Mouse (Mus musculus): ENCODE measurements around the gene Batf. TPM values are rescaled to one million over a fixed set of nuclear protein-coding genes. Genes with fewer than 3 reads are reported as not detected.
A peak's percentile ranks its signal among the peaks of the same experiment; 100 is the strongest.
"Not testable (repeated sequence)": the region's sequence is repeated elsewhere in the genome, so short reads cannot be mapped to it uniquely, and the experiment has no call there.

The Batf gene
- total RNA-seq (2021), result 1 to 10 TPM; 1.1 to 1.2 TPM
- long read RNA-seq, experiment 1, partial matches to known transcripts, result 0 of 2 reads
- long read RNA-seq, experiment 1, other reads (novel, unspliced or antisense), result 0 of 2 reads
- long read RNA-seq, experiment 2, result 0 reads

DNA sequence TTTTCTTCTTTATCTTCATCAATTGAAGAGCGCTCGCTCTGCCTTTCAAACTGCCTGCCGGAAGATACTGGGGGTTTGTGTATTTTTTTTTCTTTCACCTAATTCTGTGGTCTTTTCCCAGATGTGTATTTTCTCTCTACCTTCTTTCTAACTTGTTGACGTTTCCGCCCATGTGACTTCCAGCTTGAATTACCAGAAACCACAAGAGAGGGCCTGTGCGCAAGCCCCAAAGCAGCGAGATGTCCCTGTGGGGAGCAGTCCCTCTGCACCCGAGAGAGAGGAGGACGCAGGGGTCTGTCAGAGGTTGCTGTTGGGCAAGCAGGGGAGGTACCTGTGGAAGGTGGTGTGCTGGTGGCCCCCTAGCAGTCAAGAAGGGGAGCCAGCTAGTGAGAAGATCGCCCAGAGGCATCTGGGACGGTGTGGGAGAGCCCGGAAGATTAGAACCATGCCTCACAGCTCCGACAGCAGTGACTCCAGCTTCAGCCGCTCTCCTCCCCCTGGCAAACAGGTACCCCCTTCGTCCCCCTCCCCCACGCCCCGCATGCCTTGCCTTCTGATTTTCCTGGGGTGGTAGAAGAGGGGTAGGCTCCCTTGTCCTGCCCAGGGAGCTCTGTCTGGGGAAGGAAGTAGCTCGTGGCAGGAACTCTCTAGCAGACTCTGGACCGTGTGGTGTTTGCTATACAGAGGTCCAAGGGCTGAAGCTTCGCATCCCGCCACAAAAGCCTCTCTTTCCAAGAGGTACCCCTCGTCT lies at the start of gene Batf:
Gene Batf (plus strand): TSS at position 204 of the 751 bp plus-strand sequence.
- intact Hi-C loops (cut with DNase I), result no loop called here
- no peak for DNase-seq

DNA sequence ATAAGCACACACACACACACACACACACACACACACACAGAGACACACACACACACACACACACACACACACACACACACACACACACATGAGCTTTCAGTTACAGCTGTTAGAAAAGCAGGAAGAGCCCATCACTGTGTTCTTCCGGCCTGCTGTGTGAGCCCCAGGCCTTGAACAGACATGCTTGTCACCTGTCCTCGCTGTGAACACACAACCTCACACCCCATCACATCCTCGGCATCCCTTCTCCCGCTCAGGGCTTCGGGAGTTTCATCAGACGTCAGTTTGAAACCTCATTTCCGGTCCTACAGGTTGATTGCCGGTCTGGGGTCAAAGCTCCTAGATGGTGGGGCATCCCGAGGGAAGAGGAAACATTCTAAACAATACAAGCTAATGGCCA lies 48.5 kb upstream of the Batf start:
- DNase-seq, result no peak
- intact Hi-C loops (cut with DNase I), result no loop called here

DNA sequence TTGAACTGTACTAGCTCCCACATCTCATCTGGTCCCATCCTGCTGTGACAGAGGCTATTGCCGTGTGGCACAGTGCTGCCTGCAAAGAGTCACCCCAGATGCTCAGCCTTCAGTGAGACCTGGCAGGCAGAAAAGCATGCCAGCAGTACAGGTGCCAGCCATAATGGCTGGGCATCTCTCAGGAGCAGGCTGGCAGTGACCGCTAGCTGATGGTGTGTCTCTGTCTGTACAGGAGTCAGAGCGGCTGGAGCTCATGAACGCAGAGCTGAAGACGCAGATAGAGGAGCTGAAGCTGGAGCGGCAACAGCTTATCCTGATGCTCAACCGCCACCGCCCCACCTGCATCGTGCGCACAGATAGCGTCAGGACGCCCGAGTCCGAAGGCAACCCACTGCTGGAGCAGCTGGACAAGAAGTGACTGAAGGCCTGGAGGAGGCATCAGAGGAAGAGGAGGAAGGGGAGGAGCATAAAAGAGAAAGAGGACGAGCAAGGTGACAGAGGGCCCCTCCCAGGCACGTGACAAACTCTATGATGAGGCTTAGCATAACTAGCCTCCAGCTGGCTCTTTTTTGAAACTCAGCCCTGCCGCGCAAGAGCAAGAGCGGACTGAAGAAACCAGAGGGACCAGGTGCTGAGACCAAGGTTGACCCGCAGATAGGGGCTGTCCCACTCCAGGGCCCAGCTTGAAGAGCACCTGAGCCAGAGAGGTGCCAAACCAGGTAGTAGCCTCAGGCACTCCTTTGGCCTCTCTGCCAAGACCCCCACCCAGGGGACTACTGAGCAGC lies 47.7 kb upstream of the Batf start:
- DNase-seq, result no peak
- intact Hi-C loops (cut with DNase I), result no loop called here

DNA sequence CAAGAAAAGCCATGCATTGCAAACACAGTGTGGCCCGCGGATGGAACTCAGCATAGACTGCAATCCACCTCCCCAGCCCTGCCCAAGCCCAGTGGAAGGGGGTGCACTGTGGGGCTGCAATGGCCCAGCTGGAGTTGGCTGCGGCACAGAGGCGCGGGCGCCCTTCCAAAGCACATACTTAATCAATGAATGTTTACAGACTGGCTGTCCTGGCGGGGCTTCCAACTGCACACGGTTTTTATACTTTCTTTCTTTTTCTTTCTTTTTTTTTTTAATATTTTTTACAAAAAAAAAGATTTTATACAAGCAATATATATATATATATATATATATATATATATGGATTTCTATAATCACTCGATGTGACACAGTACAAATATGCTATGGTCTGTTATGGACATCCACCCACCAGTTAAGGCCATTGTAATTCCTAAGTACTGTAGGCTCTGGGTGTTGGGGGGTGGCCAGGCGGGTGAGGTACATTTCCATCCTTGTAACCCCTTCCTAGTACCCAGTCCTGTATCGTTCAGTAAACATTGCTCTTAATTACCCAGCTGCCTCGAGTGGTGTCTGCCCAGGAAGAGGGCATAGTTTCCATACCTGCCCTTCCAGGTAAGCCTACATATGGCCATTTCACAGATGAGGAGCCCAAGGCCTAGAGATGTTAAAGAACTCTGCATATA lies 47.0 kb upstream of the Batf start:
- peak; percentile 63 to 73 for DNase-seq
- intact Hi-C loops (cut with DNase I), result loop anchor here (2.0 kb wide), 1 partner anchor 39 kb away; no protein-coding TSS in a partner anchor

DNA sequence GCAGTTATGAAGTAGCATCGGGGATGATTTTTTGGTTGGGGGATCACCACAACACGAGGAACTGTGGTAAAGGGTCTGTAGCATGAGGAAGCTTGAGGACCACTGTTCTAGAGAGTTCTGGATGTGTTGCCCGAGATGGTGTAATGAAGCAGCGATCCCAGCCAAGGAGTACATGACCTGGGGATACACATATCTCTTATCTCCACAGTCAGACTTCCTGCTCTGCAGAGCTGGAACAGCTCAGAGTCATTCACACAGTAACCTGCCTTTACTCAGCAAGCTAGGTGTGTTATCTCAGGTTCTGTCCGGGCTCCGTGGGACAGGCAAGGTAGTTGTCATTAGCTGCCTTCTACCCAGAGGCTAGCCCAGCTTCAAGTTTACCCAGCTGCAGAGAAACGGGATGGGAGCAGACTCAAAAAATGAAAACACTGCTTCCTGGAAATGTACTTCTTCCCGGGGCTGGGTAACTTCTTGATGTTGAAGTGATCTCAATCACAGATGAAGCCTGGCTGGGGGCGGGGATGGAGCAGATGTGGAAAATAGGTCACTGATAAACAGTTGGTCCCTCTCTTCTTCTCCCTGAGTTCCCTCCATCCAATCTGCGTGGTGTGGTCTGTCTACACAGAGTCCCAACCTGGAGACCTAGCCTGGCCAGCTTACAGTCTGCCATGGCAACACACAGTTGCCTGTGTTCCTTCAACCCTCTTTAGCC lies 45.5 kb upstream of the Batf start:
- peak; percentile 21 to 22 for DNase-seq
- intact Hi-C loops (cut with DNase I), result loop anchor here (2.0 kb wide), 1 partner anchor 40 kb away; no protein-coding TSS in a partner anchor

DNA sequence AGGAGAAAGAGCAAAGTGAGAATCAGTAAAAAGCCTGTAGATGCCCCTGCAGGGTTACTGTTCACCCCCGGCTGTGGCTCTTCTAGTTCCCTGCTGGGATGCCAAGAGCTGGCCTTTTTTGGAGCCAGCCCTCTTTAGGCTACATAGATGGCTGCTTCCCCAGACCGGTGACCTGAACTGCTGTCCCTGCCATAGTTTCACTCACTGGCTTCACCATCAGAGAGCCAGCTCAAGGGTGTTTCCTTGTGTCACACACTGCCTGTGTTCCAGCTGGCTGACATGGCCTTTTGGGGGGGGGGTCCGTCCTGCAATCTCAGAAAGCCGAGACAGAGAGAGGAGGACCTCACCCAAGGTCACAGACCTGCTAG lies 44.9 kb upstream of the Batf start:
- intact Hi-C loops (cut with DNase I), result loop anchor here (2.0 kb wide), 1 partner anchor 41 kb away; no protein-coding TSS in a partner anchor
- DNase-seq, result peak; percentile 31 to 32

DNA sequence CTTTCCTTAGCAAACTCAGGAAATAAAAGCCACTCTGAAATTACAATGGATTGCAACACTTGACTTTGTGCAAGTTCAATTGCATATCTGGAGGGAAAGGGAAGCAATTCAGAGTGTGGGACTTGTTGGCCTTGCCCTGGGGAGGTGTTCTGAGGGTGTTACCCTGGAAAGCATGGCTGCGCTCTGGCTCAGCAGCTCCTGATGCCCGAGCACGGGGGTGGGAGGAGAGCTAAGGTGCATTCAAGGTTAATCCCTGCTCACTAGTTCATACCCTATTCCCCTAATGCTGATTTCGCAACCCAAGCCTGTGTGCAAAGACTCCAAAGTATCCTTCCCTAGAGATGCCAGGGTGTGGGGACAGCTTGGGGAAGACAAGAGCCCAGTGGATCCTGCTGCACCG lies 42.7 kb upstream of the Batf start:
- no peak for DNase-seq
- intact Hi-C loops (cut with DNase I), result loop anchor here (2.0 kb wide), 1 partner anchor 135 kb away; no protein-coding TSS in a partner anchor

DNA sequence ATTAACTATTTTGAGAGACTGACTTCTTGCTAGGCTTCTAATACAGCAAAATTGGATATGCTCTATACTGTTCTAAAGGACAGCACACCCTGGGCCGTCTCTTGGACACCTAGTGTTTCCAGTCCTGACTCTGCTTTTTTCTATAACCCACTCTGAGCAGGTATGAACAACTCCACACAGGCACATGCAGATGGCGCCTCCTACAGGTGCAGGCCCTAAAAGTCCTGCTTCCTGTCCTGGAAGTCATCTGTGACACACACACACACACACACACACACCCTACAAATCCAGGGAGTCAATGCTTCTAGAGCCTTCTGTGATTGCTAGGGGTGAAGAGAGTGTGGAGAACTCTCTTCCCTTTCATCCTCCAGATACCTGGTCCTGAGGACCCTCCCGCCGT lies 40.8 kb upstream of the Batf start:
- intact Hi-C loops (cut with DNase I), result loop anchor here (2.0 kb wide), 1 partner anchor 137 kb away; no protein-coding TSS in a partner anchor
- DNase-seq, result peak; percentile 38 to 44

DNA sequence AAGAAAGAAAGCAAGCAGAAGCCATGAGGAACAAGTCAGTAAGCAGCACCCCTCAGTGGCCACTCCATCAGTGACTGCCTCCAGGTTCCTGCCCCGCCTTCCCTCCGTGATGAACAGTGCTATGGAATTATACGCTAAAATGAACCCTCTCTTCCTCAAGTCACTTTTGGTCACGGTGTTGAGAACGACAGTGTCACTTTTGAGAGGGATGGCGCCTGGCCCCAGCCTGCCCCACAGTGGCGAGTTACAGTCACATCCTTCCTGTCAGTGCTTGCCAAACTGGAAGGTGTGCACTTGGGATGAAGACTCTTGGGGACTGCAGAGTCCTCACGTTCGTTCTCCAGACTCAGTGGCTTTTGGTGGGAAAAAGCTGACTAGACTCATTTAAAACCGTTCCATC lies 39.1 kb upstream of the Batf start:
- DNase-seq, result peak; percentile 43 to 48
- intact Hi-C loops (cut with DNase I), result no loop called here

DNA sequence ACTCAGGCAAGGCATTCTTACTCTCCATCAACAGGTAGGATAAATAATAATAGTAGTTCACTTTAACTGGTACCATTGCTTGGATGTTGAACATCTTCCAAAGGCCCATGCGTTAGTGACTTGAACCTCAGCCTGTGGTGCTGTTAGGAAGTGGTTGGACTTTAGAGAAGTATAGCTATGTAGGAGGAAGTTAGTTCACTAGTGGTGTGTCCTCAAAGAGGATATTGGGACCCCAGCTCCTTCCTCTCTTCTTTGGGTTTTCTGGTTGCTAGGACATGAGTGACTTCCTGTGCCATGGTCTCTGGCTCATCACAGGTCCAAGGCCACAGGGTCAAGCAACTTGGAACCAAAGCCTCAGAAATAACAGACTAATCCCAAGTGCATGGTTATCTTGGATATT lies 38.5 kb upstream of the Batf start:
- no peak for DNase-seq
- intact Hi-C loops (cut with DNase I), result no loop called here

DNA sequence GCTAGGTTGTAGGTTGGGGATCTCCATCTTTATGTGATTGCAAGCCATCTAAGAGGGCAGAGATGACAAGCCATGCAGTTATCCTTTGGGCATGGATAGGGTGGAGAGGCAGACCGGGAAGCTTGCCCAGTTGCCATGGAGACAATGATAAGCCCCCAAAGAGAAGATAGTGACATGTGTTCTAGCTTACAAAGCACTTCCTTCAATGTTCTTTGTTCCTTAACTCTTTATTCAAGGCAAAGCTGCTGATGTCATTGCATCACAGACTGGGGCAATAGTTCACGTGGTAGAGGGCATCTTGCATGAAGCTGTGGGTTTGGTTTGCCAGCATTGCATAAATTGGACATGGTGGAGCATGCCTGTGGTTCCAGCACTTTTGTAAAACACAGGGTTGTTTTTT lies 27.1 kb upstream of the Batf start:
- DNase-seq, result peak; percentile 36 to 41
- intact Hi-C loops (cut with DNase I), result no loop called here

DNA sequence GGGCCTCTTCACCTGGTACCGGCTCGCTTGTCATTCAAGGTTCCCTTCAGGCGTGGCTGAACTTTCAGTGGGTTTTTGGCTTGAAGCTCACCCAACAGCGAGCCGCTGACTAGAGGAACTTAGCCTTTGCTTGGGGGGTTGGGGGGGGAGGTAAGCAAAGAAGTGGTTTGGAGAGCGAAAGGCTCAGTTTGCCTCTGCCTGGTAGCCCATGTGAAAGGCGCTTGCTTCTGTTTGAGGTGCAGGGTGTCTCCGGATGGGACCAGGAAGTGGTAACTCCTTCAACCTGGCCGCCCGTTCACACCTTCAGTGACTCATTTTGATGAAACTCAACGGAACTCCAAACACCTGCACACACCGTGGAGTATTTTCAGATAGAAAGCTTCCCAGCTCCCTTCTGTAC lies 25.6 kb upstream of the Batf start:
- no peak for DNase-seq
- intact Hi-C loops (cut with DNase I), result loop anchor here (5.0 kb wide), 2 partner anchors 66 to 319 kb away; no protein-coding TSS in a partner anchor

DNA sequence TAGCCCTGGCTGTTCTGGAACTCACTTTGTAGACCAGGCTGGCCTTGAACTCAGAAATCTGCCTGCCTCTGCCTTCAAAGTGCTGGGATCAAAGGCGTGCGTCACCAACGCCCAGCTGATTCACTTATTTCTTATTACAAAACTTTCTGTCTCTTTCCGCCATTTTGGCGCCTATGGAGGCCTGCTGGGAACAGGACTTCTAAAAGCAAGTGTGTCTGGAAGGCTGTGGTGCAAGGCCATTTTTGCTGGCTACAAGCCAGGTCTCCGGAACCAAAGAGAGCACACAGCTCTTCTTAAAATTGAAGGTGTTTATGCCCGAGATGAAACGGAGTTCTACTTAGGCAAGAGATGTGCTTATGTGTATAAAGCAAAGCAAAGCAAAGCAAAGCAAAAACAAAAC lies 24.2 kb upstream of the Batf start:
- intact Hi-C loops (cut with DNase I), result loop anchor here (5.0 kb wide), 2 partner anchors 65 to 320 kb away; no protein-coding TSS in a partner anchor
- not testable (repeated sequence) for DNase-seq

DNA sequence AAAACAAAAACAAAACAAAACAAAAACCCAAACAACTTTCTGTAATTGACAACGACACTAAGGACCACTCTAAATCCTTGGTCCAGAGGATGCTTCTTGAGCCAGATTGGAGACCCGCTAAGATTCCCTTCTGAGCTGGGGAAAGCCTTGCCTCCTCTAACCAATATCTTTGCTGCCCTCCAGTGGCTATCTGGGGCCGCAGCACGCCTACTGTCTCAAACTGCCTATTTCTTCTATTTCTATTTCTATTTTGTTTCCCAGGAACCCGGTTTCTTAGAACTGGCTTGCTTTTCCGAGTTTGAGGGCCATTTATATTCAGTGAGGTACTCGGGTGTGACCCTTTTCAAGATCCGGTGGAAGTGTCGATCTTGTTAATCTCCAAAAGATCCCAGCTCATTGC lies 23.6 kb upstream of the Batf start:
- peak; percentile 77 to 85 for DNase-seq
- intact Hi-C loops (cut with DNase I), result loop anchor here (1.0 to 5.0 kb wide), 4 partner anchors 64 to 321 kb away; no protein-coding TSS in a partner anchor

DNA sequence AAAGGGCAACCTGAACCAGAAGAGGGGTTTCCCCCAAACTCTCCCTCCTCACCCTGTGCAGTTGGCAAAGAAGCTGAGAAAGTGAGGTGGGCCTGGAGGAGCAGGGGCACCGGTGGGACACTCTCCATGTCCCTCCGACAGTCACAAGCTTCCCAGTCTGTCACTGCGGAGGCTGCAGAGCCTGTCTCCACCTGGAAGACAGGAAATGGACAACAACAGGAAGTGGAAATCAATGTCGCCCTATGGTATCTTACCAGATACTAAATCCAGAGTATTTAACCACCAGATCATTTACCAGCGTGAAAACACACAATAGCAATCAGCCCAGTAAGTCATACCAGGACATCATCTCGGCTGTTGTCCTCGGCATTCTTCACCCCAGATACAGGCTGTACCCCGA lies 20.4 kb upstream of the Batf start:
- intact Hi-C loops (cut with DNase I), result no loop called here
- no peak for DNase-seq

DNA sequence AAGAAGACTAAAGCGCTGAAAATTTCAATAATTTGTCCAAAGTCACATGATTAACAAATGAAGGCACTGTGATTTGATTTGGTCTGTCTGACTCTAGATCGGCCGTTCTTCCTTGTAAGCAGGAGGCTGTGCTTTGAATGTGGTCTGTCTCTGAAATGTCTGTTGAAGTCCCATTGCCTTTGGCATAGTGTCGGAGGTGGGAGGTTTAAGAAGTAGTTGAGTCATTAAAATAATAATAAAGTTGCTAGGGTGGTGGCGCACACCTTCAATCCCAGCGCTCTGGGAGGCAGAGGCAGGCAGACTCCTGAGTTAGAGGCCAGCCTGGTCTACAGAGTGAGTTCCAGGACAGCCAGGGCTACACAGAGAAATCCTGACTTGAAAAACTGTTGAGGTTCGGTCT lies 19.4 kb upstream of the Batf start:
- intact Hi-C loops (cut with DNase I), result no loop called here
- no peak for DNase-seq

DNA sequence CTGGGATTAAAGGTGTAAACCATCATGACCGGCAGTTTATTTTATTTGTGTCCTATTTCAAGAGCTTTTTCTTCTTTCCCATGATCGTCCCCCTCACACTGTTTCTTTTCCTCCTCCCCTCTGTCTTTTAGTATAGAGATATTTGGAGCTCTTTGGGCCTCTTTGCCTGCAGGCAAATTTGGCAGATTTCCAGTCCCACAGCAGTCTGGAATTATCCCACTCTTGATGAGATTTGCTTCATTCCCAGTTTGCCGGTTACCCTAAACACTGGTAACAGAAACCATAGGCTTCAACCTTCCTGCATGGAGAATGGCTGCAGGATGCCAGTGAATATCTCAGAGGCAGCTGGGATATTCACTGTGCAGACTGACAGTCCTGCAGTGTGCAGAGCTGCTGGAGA lies 17.8 kb upstream of the Batf start:
- no peak for DNase-seq
- intact Hi-C loops (cut with DNase I), result no loop called here

DNA sequence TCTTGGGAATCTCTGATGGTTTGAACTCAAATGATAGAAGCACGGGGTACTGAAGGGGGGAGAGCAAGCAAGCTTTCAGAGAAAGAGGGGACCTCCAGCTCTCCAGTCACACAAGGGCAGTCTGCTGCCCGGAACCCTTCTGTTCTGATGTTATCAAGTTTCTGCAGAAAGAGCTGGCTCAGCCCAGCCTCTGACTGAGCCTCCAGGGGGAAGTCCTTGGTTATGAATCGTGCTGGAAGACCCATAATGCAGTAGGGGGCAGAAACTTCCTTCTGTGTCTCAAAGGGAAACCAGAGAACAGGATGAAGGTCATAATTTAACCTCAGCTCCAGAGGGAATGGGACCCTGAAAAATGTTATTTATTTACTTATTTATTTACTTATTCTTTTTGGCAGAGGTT lies 16.4 kb upstream of the Batf start:
- intact Hi-C loops (cut with DNase I), result no loop called here
- DNase-seq, result no peak

DNA sequence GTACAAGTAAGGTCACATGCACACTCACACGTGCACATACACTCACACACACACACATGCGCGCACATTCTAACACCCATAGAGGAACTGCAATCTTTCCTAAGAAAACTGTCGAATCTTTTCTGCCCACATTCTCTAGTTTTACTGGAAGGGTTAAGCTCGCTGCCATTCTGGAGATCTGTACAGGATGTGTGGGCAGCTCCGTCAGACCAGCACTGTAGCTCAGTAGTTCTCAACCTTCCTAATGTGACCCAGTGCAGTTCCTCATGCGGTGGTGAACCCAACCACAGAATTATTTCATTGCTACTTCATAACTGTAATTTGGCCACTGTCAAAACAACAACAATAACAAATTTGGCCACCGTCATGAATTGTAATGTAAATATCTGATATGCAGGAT lies 12.6 kb upstream of the Batf start:
- DNase-seq, result no peak
- intact Hi-C loops (cut with DNase I), result no loop called here

DNA sequence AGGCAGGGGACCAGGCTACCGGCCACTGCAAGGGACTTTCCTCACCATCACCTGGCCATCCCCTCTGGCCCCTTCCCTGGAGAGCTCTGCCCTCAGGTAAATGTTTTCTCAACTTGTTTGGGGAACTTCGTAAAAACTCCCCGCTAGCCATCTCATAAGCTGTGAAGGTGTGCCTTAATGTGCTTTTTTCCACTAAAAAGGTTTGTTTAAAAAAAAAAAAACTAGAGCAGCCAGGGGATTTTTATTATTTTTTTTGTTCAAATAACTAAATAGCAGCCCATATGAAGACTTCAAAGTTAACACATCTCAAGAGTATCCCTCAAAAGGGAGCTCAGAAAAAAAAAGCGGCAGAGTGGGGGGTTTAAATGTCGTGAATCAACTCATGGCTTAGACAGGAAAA lies 7.4 kb upstream of the Batf start:
- no peak for DNase-seq
- intact Hi-C loops (cut with DNase I), result no loop called here

Measured in heart, postnatal 14 days (tissue).